Mouse (Mus musculus) Patski (cell line): ENCODE results near the gene Mettl22. TPM values are rescaled to one million over a fixed set of nuclear protein-coding genes. Genes with fewer than 3 reads are reported as not detected.

Source experiments
- ATAC-seq: fragments of 100-300 bp; one replicate; pipeline ENCODE4 v1.8.0; 2021
- CTCF ChIA-PET: fragments of 350-600 bp; sonication (Branson Sonifier 250); formaldehyde crosslinking; loops from one replicate; lab custom pipeline; 2022; ENCODE audit warnings: inconsistent platforms; lab: Charles Lee
- POLR2A ChIA-PET: fragments of 350-600 bp; sonication (Branson Sonifier 250); formaldehyde crosslinking; loops from one replicate; lab custom pipeline; 2022; ENCODE audit warnings: antibody characterized with exemption, inconsistent platforms; lab: Charles Lee
- DNase-seq: peaks from one replicate; pipeline ENCODE4 v3.0.0-alpha.2; 2011; ENCODE audit warnings: low read depth, low spot score
- H3K27me3 ChIP-seq: fragments of 371-371 bp; one replicate; pipeline ENCODE4 v1.5.1; 2021
- CTCF ChIP-seq: fragments of 100-300 bp; IDR thresholded peaks from one replicate; pipeline ENCODE4 v1.5.1; 2021
- in situ Hi-C: fragments of 300-500 bp; cut with MboI; formaldehyde crosslinking; loops from 3 replicates; pipeline ENCODE4 v1.11.1; 2018; ENCODE audit warnings: low pct_unique_long_range_greater_than_20kb, mixed read lengths
- polyA plus RNA-seq: library from polyadenylated mRNA; unstranded; gene quantifications from one replicate; pipeline ENCODE4 v1.2.3, GENCODE M21; 2021

Mettl22 gene
- 12.6 TPM for polyA plus RNA-seq

DNA sequence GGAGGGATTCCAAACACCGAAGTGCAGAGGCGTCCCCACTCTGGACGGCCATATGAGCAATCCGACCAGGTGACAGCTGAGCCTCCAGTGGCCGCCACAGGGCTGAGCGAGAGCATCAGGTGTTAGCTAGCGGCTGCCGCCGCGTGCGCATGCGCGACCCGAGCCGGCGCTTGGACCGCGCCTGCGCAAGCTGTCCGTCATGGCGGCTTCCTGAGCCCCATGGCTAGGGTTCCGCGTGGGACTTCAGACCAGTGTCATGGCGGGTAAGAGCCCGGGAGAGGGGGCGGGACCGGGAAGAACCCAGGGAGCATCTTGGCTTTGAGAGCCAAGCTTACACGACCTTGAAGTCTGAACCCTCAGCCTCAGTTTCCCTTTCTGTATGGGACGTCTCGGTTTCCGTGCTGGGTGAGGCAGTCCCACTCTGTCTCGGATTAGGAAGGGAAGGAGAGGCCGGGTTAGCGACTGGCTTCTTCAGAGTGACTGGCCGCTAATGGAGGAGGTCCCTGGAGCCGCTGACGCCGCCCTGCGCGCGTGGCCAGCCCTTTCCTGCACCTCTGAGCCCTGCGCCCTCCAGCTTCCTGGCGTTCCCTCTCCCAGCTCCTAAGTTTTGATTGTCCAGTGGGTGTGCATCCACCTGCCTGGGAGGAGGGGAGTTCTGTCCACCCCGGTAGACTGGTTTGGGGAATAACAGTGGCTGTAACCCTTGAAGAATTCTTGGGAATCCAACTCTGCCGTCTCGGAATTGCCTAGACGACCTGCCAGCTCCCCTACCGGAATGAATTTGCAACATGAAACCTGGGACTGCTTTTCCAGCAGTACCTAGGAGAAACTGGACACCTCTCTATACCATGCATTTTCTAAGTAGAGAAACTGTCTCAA is at the start of gene Mettl22:
Gene Mettl22 (plus strand): TSS at position 186 of the 879 bp plus-strand sequence.
- no peak for TF ChIP-seq CTCF
- ATAC-seq = peak; percentile 89
- ChIA-PET POLR2A (interaction anchor here (1.2 kb wide), 1 partner anchor 12 kb away, joined by 3 read pairs; no protein-coding TSS in a partner anchor), CTCF (interaction anchor here (1.6 kb wide), 2 partner anchors 12 to 202 kb away, joined by 3 to 14 read pairs; no protein-coding TSS in a partner anchor)
- DNase-seq = peak; percentile 30
- in situ Hi-C loops = no loop called here
- peaks cover 4% of the 10 kb centered on the region for H3K27me3 ChIP-seq

DNA sequence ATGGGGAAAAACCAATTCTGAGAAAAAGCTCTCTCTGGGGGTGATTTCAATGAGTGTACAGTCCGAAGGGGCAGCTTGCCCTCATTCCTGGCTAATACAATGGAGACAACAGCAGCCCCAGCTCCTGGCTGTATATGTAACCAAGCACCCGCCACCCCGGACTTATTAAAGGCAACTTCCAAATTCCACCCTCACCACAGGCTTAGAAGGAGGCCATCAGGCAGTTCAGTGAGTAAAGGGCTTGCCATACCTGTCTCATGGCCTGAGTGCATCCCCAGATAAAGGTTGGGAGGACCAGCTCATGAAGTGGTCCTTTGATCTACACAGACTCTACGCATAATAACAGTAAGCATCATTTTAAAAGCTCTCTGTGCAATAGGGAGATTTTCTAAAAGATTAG is 49.7 kb upstream of the Mettl22 start:
- CTCF ChIA-PET = interaction anchor here (0.7 to 1.1 kb wide), 2 partner anchors 9 to 17 kb away, joined by 3 to 4 read pairs; no protein-coding TSS in a partner anchor
- peaks cover 60% of the 10 kb centered on the region for H3K27me3 ChIP-seq
- ATAC-seq (no peak), DNase-seq (no peak)
- no peak for TF ChIP-seq CTCF
- POLR2A ChIA-PET = no interaction called here
- in situ Hi-C loops = no loop called here

DNA sequence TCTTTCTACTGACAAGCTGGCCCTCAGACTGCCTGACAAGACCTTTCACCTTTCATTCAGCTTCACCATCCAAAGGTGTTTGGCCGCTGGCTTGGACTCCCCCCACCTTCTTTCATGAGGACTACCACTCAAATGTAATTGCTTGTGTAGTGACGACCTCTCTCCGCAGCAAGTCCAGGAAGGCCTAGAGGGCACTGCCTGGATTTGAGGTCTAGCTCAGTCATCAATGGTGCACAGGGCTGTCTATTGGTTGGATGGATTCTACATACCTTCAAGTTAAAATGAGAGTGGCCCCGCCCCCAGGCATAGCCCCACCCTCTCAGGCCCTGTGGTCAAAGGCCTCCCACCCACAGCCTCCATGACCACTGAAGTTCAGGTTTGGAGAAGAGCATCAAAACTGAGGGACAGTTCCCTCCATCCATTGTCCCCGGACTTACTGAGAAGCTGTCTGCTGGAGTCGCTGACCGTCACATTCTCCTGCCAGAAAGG is 46.9 kb upstream of the Mettl22 start:
- H3K27me3 ChIP-seq = peaks cover 60% of the 10 kb centered on the region
- POLR2A ChIA-PET = no interaction called here
- no peak for TF ChIP-seq CTCF
- DNase-seq = no peak
- CTCF ChIA-PET = interaction anchor here (2.1 kb wide), 1 partner anchor 11 kb away, joined by 6 read pairs; no protein-coding TSS in a partner anchor
- in situ Hi-C loops = no loop called here
- no peak for ATAC-seq

DNA sequence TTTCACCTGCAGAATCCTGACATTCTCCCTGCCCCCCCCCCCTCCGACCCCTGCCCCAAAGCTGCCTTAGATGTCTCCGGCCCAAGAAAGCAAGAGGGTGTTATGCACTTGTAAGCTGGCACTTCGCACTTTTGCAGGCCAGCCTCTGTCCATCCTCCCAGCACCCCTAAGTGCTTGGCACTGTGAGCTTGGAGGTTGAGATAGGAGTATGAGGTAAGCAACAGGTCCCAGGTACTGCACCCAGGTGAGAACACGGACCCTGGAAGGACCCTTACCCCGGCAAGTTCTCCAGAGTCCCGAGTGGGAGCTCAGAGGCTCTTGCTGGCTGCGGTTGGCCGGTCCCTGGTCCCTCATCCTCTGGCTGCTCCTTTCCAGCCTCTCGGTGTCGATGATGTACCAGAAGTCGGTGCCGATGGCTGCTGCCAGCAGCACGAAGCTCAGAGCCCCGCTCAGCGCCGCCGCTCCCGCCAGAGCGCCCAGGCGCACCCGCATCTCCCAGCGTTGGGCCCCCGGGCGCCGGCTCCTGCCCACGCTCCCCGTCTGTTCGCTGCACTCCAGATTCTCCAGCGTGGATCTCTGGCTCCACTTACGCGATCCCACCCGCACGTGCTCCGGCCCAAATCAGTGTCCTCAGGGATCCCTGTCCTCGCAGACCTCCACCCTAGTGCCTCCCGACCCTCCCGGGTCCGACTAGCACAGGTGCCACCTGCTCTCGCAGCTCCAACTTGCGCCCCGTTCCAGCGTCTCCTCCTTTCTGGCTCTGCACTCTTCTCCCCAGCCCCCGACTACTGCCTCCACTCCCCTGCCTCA is 46.2 kb upstream of the Mettl22 start:
- no peak for TF ChIP-seq CTCF
- no peak for DNase-seq
- CTCF ChIA-PET = no interaction called here
- ATAC-seq = no peak
- POLR2A ChIA-PET = no interaction called here
- H3K27me3 ChIP-seq = peaks cover 57% of the 10 kb centered on the region
- in situ Hi-C loops = no loop called here

DNA sequence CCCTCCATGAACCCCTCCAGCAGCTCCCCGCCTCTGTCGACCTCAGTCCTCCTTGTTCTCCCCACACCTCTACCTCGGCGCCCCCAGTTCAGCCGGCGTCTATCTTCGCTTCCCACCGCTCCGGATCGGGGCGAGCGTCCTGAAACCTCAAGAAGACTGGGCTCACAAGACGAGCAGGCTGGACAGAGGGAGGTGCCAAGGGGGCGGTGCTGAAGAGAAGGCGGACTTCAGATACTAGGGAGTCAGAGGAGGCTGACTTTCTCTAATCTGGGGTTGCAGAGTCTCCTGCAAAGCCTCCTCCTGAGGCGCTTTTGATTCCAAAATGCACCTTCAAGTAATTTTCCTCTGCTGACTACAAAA is 45.6 kb upstream of the Mettl22 start, which contains the start of gene Tmem114:
Gene Tmem114 (minus strand): TSS at position 166 of the 360 bp plus-strand sequence.
- CTCF ChIA-PET = no interaction called here
- in situ Hi-C loops = no loop called here
- DNase-seq (no peak), ATAC-seq (no peak)
- no peak for TF ChIP-seq CTCF
- H3K27me3 ChIP-seq = peaks cover 60% of the 10 kb centered on the region
- POLR2A ChIA-PET = no interaction called here

DNA sequence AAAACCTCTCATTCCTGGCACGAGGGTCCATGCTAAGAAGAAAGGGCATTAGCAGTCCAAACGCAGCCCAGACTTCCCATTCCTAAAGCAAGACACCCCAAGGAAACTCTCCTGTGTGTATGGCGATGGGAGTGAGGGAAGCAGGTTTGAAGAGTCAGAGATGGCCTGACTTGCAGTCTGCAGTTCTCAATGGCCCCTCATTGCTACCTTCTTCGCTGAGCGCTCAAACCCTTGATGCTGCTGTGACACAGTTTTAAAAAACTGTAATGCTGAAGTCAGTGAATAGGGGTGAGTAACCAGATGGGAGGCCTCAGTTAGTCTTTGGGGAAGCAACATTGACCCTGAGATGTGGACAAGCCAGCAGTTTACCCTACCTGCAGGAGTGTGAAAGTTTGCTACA is 44.9 kb upstream of the Mettl22 start:
- POLR2A ChIA-PET = no interaction called here
- DNase-seq = no peak
- in situ Hi-C loops = no loop called here
- CTCF ChIA-PET = interaction anchor here (1.9 kb wide), 1 partner anchor 14 kb away, joined by 5 read pairs; no protein-coding TSS in a partner anchor
- no peak for ATAC-seq
- peaks cover 57% of the 10 kb centered on the region for H3K27me3 ChIP-seq
- no peak for TF ChIP-seq CTCF

DNA sequence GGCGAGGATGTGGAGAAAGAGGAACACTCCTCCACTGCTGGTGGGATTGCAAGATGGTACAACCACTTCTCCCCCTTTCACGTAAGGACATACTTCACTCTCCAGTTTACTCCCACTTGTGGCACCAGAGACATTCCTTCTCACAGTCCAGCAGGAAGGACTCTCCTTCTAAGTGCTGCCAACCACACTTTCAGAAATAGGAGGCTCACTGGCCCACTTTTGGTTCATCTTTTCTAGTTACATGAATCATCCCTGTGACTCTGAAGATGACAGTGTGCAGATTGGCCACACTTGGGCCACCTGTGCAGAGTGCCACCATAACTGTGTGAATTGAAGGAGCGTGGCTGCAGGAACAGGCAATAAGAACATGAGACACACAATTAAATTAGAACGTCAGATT is 41.1 kb upstream of the Mettl22 start:
- ChIA-PET CTCF (no interaction called here), POLR2A (no interaction called here)
- no peak for ATAC-seq
- peaks cover 25% of the 10 kb centered on the region for H3K27me3 ChIP-seq
- TF ChIP-seq CTCF = no peak
- no peak for DNase-seq
- in situ Hi-C loops = no loop called here

DNA sequence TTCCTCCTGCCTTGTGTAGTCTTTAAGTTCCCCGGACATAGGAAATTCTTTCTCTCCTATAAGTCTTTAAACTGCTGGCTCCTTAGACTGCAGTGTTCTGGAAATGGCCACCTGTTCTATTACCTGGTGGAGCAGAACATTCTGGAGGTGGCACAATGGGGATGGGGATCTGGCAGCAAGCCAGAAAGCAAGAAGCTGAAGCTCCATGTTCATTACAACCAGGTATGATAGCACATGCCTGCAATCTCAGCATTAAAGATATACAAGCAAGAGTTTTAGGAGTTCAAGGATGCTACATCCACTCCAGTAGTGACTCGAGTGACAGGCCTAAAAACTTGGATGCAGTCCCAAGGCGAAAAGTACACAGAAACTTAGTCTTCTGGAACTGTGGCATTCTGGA is 38.0 kb upstream of the Mettl22 start:
- no peak for ATAC-seq
- CTCF ChIA-PET = no interaction called here
- no peak for DNase-seq
- in situ Hi-C loops = no loop called here
- peaks cover 4% of the 10 kb centered on the region for H3K27me3 ChIP-seq
- POLR2A ChIA-PET = no interaction called here
- TF ChIP-seq CTCF = no peak

DNA sequence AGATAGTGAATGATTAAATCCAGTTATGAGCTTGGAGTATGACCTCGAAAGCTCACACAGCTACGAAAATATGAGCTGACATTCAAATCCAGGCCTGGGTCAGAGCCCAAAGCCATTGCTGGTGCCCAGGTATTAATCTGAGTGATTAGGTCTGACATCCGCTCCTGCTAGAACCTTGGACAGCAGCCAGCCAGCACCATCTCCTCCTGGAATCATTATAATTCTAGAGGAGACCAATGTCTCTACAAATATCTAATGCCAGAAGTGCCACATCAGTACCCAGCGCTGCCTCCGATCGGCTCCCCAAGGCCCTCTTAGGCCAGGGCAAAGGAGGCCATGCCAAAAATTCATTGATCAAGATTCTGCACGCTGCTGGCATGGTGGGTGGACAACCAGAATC is 25.7 kb upstream of the Mettl22 start:
- no peak for TF ChIP-seq CTCF
- ATAC-seq = no peak
- in situ Hi-C loops = no loop called here
- no peak for DNase-seq
- CTCF ChIA-PET = interaction anchor here (2.0 kb wide), 1 partner anchor 33 kb away, joined by 6 read pairs; no protein-coding TSS in a partner anchor
- H3K27me3 ChIP-seq = peaks cover 34% of the 10 kb centered on the region
- POLR2A ChIA-PET = no interaction called here

DNA sequence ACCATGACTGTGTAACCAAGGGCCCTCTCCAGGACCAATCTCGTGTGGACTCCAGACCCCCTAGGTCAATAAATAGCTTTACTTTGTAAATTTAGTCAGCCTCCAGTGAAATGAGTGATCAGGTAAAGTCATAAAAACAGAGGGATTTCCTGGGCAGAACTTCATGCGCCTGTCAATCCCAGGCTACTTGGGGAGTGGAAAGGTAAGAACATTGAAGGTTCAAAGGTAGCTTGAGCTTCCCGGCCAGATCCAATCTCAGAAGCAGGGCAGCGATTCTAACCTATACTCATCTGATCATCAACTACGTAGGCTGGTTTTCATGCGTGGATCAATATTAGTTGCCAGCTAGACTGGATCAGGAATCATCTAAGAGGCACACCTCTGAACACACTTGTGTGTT is 24.3 kb upstream of the Mettl22 start:
- H3K27me3 ChIP-seq = peaks cover 47% of the 10 kb centered on the region
- no peak for TF ChIP-seq CTCF
- CTCF ChIA-PET = no interaction called here
- POLR2A ChIA-PET = no interaction called here
- ATAC-seq = no peak
- in situ Hi-C loops = no loop called here
- DNase-seq = no peak

DNA sequence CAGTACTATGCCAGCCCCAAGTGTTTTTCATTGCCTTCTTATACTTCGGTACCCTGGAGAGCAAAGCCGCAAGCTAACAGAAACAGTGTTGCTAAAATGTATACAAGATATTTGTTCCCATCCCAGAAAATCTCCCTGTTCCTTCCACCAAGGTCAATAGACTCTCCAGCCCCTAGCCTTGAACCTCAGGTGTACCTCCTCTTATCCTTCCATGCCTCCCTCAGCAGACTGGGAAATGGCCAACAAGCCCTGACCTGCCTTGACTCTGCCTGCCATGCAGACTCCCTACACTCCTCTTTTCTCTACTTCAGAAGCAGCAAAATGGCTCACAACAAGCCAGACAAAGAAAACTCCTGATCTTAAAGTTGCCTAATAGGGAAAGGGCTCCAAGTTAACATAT is 17.3 kb upstream of the Mettl22 start:
- ATAC-seq (no peak), DNase-seq (no peak)
- H3K27me3 ChIP-seq = peaks cover 46% of the 10 kb centered on the region
- ChIA-PET POLR2A (no interaction called here), CTCF (no interaction called here)
- in situ Hi-C loops = no loop called here
- no peak for TF ChIP-seq CTCF
